Mouse (Mus musculus) lung, embryonic 14.5 days (tissue): ENCODE data around the gene Ttll3. TPM values are rescaled to one million over a fixed set of nuclear protein-coding genes. Genes with fewer than 3 reads are reported as not detected.

Experiments used
- ATAC-seq: fragments of 200-750 bp; cut with Nextera tagmentation; 2 replicates; pipeline ENCODE4 v1.8.0; 2017; ENCODE audit warnings: mild to moderate bottlenecking, moderate TSS enrichment, moderate library complexity; ENCODE audit not compliant: insufficient read depth
- DNase-seq: peaks from one replicate; pipeline ENCODE4 v3.0.0-alpha.2; 2015
- H3K27ac ChIP-seq: fragments of 300-500 bp; sonication (generic); 2 replicates; pipeline ENCODE4 v1.5.1; 2014; ENCODE audit warnings: low read depth, mild to moderate bottlenecking, moderate library complexity
- H3K27me3 ChIP-seq: fragments of 300-500 bp; sonication (generic); 2 replicates; pipeline ENCODE4 v1.6.1; 2014; ENCODE audit warnings: low read length, control low read depth; ENCODE audit not compliant: insufficient read depth
- H3K36me3 ChIP-seq: fragments of 300-500 bp; sonication (generic); 2 replicates; pipeline ENCODE4 v1.6.1; 2014; ENCODE audit warnings: control low read depth; ENCODE audit not compliant: insufficient read depth
- H3K4me1 ChIP-seq: fragments of 300-500 bp; sonication (generic); 2 replicates; pipeline ENCODE4 v1.6.1; 2014; ENCODE audit warnings: antibody characterized with exemption, control low read depth; ENCODE audit not compliant: insufficient read depth
- H3K4me2 ChIP-seq: fragments of 300-500 bp; sonication (generic); 2 replicates; pipeline ENCODE4 v1.6.1; 2014; ENCODE audit warnings: mild to moderate bottlenecking
- H3K4me3 ChIP-seq: fragments of 300-500 bp; sonication (generic); 2 replicates; pipeline ENCODE4 v1.5.1; 2014; ENCODE audit warnings: low read depth, low read length
- H3K9ac ChIP-seq: fragments of 300-500 bp; sonication (generic); 2 replicates; pipeline ENCODE4 v1.6.1; 2014
- H3K9me3 ChIP-seq: fragments of 300-500 bp; sonication (generic); 2 replicates; pipeline ENCODE4 v1.6.1; 2016; ENCODE audit warnings: low read depth, low read length, control low read depth
- CTCF ChIP-seq: IDR thresholded peaks from 2 replicates; pipeline ENCODE4 v1.5.1; 2016; ENCODE audit warnings: antibody characterized with exemption, low read depth
- WGBS: fragments of 180-500 bp; shearing (Covaris S2); extraction: QIAGEN DNeasy Blood & Tissue Kit; methylation state at CpG from one replicate; pipeline ENCODE4 v1.1.7; 2014; 5-methylcytosine and 5-hydroxymethylcytosine counted together
- polyA plus RNA-seq: library from polyadenylated mRNA; unstranded; fragments of >200 nt; fragmentation: Nextera tagmentation; extraction: Ambion mirVana; gene quantifications from 2 replicates; pipeline ENCODE4 v1.2.1, GENCODE M21; 2014

The Ttll3 gene
- polyA plus RNA-seq, 1 experiment from 2014 or later: 2.5 TPM

DNA sequence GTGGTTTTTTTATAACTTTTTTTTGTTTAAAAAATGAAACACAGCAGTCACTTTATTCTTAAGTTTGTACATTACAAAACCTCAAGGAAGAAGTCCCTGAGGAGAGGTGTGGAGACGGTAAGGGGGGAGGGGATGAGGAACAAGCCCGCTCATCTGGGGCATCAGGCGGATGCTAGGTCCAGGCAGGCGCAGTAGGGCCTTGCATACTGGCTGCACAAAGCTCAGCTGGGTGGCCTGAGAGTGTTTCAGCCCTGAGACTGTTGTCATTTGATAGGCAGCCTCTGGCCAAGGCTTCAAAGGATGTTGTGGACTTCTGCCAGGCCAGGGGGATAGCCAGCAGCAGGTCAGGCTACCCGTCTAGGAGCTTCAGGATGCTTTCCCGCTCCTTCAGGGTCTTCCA, 22.4 kb upstream of the Ttll3 start:
- H3K4me2 ChIP-seq: no peak overlapping the region
- no peak for TF ChIP-seq CTCF
- WGBS: 88% methylated on average over 6 of the region's 6 CpGs

DNA sequence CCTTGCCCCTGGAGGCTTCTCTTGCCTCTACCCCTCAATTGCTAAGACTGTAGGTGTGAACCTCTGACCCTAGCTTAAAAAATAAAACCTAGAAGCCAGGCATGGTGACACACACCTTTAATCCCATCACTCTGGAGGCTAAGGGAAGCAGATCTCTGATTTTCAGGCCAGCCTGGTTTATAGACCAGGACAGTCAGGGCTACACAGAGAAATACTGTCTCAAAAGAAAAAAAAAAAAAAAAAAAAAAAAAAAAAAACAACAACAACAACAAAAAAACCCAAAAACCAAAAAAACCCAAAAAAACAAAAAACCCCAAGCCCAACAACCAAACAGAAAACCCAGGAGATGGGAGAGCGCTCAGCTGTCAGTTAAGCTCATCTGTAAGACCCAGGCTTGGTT, 21.5 kb upstream of the Ttll3 start:
- H3K27me3 ChIP-seq: no peaks in the 10 kb centered on the region
- no peak overlapping the region for H3K9ac ChIP-seq
- ATAC-seq (no peak), DNase-seq (no peak)
- no peak overlapping the region for H3K4me3 ChIP-seq
- no peaks in the 10 kb centered on the region for H3K9me3 ChIP-seq
- peaks cover 57% of the 10 kb centered on the region for H3K36me3 ChIP-seq
- H3K4me2 ChIP-seq: no peak overlapping the region
- no peaks in the 10 kb centered on the region for H3K4me1 ChIP-seq
- no peak overlapping the region for H3K27ac ChIP-seq
- WGBS: 92% methylated on average over 1 of the region's 1 CpGs
- no peak for TF ChIP-seq CTCF

More for the DNA sequence above, 22.4 kb upstream of the Ttll3 start:
- no peaks in the 10 kb centered on the region for H3K27me3 ChIP-seq
- H3K36me3 ChIP-seq: peaks cover 47% of the 10 kb centered on the region
- H3K27ac ChIP-seq: no peak overlapping the region
- no peaks in the 10 kb centered on the region for H3K4me1 ChIP-seq
- H3K4me3 ChIP-seq: no peak overlapping the region
- no peak for ATAC-seq
- no peaks in the 10 kb centered on the region for H3K9me3 ChIP-seq
- H3K9ac ChIP-seq: no peak overlapping the region
- no peak for DNase-seq

DNA sequence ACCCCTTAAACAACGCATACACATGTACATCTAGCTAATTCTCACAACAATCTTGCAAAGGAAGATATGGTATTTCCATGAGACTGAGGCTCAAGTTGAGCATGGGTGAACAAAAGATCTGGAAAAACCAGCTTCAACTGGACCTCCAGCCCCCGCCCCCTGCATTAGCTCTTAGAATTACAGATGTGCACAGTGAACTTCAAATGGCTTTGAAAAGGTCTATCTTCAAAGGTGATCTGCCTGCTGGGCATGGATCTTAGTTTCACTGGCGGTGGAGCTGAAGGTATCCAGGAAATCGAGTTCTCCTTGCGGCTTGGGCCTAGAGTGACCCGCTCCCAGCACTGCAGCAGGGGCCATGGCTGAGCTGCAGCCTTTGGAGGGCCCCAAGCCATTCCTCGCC, 20.9 kb upstream of the Ttll3 start:
- Histone ChIP-seq H3K36me3 (peaks cover 61% of the 10 kb centered on the region), H3K9me3 (no peaks in the 10 kb centered on the region), H3K4me3 (no peak overlapping the region), H3K27me3 (no peaks in the 10 kb centered on the region), H3K27ac (no peak overlapping the region), H3K4me1 (no peaks in the 10 kb centered on the region), H3K4me2 (no peak overlapping the region), H3K9ac (no peak overlapping the region)
- TF ChIP-seq CTCF: no peak
- no peak for DNase-seq
- WGBS: 87% methylated on average over 7 of the region's 7 CpGs
- no peak for ATAC-seq

DNA sequence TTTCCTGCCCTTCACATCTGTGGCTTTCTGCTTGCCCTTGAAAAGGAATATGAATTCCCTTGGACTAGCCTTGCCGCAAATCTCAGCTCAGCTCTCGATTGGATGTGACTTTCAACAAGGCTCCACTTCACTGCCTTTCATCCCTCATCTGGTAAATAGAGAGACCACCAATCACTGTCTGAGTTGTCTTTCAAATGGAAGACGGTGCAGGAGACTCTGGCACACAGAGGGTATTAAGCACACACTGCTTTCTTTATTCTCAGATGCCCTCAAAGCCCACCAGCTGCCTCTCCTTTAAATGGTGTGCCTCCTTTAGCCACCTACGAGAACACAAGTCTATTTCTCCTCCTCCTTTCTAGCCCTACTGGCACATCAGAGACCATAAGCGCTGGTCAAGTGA, 20.5 kb upstream of the Ttll3 start:
- H3K4me1 ChIP-seq: no peaks in the 10 kb centered on the region
- H3K4me2 ChIP-seq: no peak overlapping the region
- no peak overlapping the region for H3K4me3 ChIP-seq
- ATAC-seq (no peak), DNase-seq (no peak)
- peaks cover 66% of the 10 kb centered on the region for H3K36me3 ChIP-seq
- no peak overlapping the region for H3K27ac ChIP-seq
- H3K9ac ChIP-seq: no peak overlapping the region
- no peak for TF ChIP-seq CTCF
- H3K27me3 ChIP-seq: no peaks in the 10 kb centered on the region
- WGBS: 76% methylated on average over 5 of the region's 5 CpGs
- H3K9me3 ChIP-seq: no peaks in the 10 kb centered on the region

DNA sequence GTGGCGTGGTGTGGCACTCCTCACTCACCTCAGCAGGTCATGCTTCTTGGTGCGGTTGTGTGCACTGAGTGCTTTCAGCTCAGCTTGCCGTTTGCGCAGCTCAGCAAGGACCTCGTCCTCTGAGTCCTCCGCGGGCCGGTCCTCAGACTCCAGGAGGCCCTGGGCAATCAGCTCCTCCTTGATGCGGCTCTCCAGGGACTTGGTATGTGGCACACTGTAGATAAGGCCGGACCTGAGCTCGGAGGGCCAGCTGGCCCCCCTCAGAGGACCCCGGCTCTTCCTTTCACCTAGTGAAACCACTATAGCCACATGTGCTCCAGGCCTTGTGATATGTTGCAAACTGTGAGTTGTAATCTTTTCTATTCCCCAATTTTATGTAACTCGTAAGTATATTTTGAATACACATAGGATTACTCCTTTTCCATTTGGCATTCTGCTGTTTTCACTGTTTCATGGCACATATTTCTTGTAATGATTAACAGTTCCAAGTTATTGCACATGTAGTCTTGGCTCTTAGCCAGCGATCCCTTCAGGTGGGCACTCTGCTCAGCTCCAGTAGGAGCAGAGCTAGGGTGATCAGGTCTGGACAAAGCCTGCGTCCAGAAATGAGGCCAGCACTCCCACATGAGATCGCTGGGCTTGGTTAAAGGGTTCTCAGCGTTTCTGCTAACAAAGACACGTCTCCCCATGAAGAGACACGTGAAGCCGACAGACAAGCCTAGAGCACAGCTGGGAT, 18.7 kb upstream of the Ttll3 start:
- 84% methylated on average over 20 of the region's 20 CpGs for WGBS
- TF ChIP-seq CTCF: no peak
- H3K9ac ChIP-seq: no peak overlapping the region
- ATAC-seq: no peak
- DNase-seq: peak; percentile 12
- peaks cover 84% of the 10 kb centered on the region for H3K36me3 ChIP-seq
- H3K27me3 ChIP-seq: no peaks in the 10 kb centered on the region
- no peaks in the 10 kb centered on the region for H3K9me3 ChIP-seq
- H3K27ac ChIP-seq: no peak overlapping the region
- no peaks in the 10 kb centered on the region for H3K4me1 ChIP-seq
- no peak overlapping the region for H3K4me3 ChIP-seq
- no peak overlapping the region for H3K4me2 ChIP-seq

GRCm38 (mm10) chr6:113373491-113373890, 15.6 kb upstream of the Ttll3 start:
- Histone ChIP-seq H3K4me1 (peaks cover 5% of the 10 kb centered on the region; the same call in 1 of the 2 replicates), H3K27me3 (no peaks in the 10 kb centered on the region), H3K4me2 (no peak overlapping the region), H3K36me3 (peaks cover 75% of the 10 kb centered on the region), H3K9ac (no peak overlapping the region), H3K27ac (no peak overlapping the region), H3K9me3 (no peaks in the 10 kb centered on the region), H3K4me3 (no peak overlapping the region)
- TF ChIP-seq CTCF: no peak
- DNase-seq (no peak), ATAC-seq (no peak)
- WGBS: 88% methylated on average over 4 of the region's 4 CpGs

DNA sequence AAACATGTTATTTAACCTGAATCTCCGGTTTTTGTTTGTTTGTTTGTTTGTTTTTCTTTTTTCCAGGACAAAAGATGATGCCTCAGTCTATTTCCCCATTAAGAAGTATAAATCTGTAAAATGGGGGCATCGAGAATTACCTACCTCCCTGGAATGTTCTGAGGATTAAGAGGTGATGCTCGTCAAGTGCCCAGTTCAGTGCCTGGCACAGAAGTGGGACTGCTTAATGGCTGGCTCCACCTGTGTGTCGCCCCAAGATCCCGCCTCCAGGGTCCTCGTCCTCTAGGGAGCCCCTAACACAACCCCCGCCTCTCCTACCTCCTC, 11.9 kb upstream of the Ttll3 start:
- peaks cover 14% of the 10 kb centered on the region; the same call in 1 of the 2 replicates for H3K4me1 ChIP-seq
- H3K27me3 ChIP-seq: no peaks in the 10 kb centered on the region
- peaks cover 58% of the 10 kb centered on the region for H3K36me3 ChIP-seq
- no peak for DNase-seq
- no peak; the same call in 1 of the 2 replicates for TF ChIP-seq CTCF
- 3% methylated on average over 7 of the region's 7 CpGs for WGBS
- H3K9ac ChIP-seq: peak overlapping the region; percentile 90
- H3K9me3 ChIP-seq: no peaks in the 10 kb centered on the region
- H3K27ac ChIP-seq: peak overlapping the region; percentile 95
- H3K4me2 ChIP-seq: peak overlapping the region; percentile 73
- peak overlapping the region; percentile 98 for H3K4me3 ChIP-seq
- no peak for ATAC-seq
